Mouse (Mus musculus) small intestine, adult 2 months (tissue): ENCODE data around the gene Epha4. TPM values are rescaled to one million over a fixed set of nuclear protein-coding genes. Genes with fewer than 3 reads are reported as not detected.

Experiments used
- H3K27ac ChIP-seq: fragments of 200-500 bp; 2 replicates; pipeline ENCODE4 v1.5.1; 2012; ENCODE audit warnings: low read depth, low read length, control low read depth, inconsistent platforms; ENCODE audit not compliant: insufficient read depth
- H3K27me3 ChIP-seq: fragments of 200-500 bp; 2 replicates; pipeline ENCODE4 v1.6.1; 2012; ENCODE audit warnings: mild to moderate bottlenecking, moderate library complexity, low read length, inconsistent platforms; ENCODE audit not compliant: control insufficient read depth, insufficient read depth
- H3K36me3 ChIP-seq: fragments of 200-500 bp; 2 replicates; pipeline ENCODE4 v1.6.1; 2012; ENCODE audit warnings: mild to moderate bottlenecking, low read length, control low read depth, inconsistent platforms; ENCODE audit not compliant: control insufficient read depth, insufficient read depth
- H3K4me1 ChIP-seq: fragments of 200-500 bp; 2 replicates; pipeline ENCODE4 v1.6.1; 2012; ENCODE audit warnings: low read length, inconsistent platforms, mixed read lengths; ENCODE audit not compliant: control insufficient read depth, insufficient read depth, insufficient read length
- H3K4me3 ChIP-seq: fragments of 200-500 bp; 2 replicates; pipeline ENCODE4 v1.5.1; 2012; ENCODE audit warnings: low read depth, mild to moderate bottlenecking, control low read depth, inconsistent platforms, low read length, moderate library complexity
- CTCF ChIP-seq: fragments of 200-500 bp; IDR thresholded peaks from 2 replicates; pipeline ENCODE4 v1.5.1; 2012; ENCODE audit warnings: low read depth, mild to moderate bottlenecking, control low read depth, inconsistent platforms, low read length, moderate library complexity, mixed read lengths; ENCODE audit not compliant: insufficient replicate concordance, insufficient read length; ENCODE audit errors: extremely low read depth
- POLR2A ChIP-seq: fragments of 200-500 bp; IDR thresholded peaks from 2 replicates; pipeline ENCODE4 v1.6.1; 2012; ENCODE audit warnings: low read depth, mild to moderate bottlenecking, control low read depth, inconsistent platforms, low read length, moderate library complexity
- WGBS: fragments of 180-500 bp; shearing (Covaris S2); methylation state at CpG from one replicate; pipeline ENCODE4 v1.1.7; 2018; 5-methylcytosine and 5-hydroxymethylcytosine counted together
- polyA plus RNA-seq: library from polyadenylated mRNA; depleted of rRNA; stranded (reverse); fragments of >200 nt; gene quantifications from 2 replicates; pipeline ENCODE4 v1.2.3, GENCODE M21; 2012

The Epha4 gene
- polyA plus RNA-seq, 1 experiment, result 2.6 TPM

DNA sequence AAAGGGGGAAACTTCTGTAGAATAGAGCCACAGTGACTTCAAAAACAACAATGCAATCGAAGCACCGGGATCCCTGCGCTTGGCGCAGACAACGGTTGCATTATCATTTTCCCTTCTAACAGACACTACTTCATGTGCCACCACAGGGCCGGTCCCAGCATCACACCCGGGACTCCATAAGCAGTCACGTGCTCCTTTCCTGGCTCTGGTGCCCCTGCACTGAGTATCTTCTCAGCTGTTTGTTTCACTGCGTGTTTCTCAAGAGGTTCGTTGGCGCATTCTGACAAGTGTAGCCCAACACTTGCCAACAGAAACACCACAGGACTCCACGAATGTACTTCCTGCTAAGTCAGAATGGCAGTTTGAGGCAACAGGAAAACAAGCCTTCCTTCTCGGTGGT, 102.6 kb downstream of the Epha4 start:
- no peaks in the 10 kb centered on the region for H3K36me3 ChIP-seq
- no peak overlapping the region for H3K27ac ChIP-seq
- no peak for TF ChIP-seq CTCF
- no peak for TF ChIP-seq POLR2A
- H3K27me3 ChIP-seq, result no peaks in the 10 kb centered on the region
- H3K4me3 ChIP-seq, result no peak overlapping the region
- WGBS, result 77% methylated on average over 13 of the region's 13 CpGs
- H3K4me1 ChIP-seq, result 0 out of 2 replicates have a peak, but pooled peaks cover 2% of the 10 kb centered on the region

DNA sequence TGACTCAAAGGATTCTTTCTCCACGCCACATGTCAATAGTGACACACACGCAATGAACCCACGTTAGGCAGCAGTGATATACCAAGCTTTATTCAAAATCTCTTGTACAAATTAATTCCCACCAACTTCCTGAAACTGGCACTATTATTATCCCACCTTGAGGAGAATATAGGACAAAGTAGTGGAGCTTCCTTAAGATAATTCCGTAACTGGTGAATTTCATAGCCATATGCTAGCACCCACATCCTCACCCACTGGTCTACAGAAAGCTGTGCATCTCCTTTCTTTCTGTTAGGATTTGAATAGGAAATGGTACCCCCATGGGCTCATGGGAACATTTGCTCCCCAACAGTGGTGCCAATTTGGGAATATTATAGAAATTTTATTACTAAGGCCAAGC, 103.7 kb downstream of the Epha4 start:
- WGBS, result 96% methylated on average over 4 of the region's 4 CpGs
- H3K4me1 ChIP-seq, result 0 out of 2 replicates have a peak, but pooled peaks cover 2% of the 10 kb centered on the region
- TF ChIP-seq POLR2A (no peak), CTCF (no peak)
- no peak overlapping the region for H3K4me3 ChIP-seq
- no peak overlapping the region for H3K27ac ChIP-seq
- H3K36me3 ChIP-seq, result no peaks in the 10 kb centered on the region
- H3K27me3 ChIP-seq, result no peaks in the 10 kb centered on the region

DNA sequence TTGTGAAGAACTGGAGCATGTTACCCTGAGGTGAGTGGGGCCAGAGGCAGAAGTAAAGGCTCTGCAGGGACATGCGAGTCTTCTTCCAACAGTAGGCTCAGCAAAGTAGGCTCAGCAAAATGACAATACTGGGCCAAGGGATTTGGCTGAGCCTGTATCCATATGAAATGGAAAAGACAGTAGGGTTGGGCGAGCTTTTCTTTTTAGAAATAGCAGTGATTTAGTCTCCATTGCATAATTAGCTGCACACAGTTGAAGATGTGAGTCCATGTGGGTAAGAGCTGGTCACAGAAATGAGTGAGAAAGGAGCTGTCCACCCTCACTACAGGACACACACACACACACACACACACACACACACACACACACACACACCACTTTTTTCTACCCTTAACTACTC, 104.2 kb downstream of the Epha4 start:
- H3K27ac ChIP-seq, result no peak overlapping the region
- H3K4me3 ChIP-seq, result no peak overlapping the region
- H3K27me3 ChIP-seq, result no peaks in the 10 kb centered on the region
- no peaks in the 10 kb centered on the region for H3K36me3 ChIP-seq
- WGBS, result 88% methylated on average over 2 of the region's 2 CpGs
- TF ChIP-seq CTCF (no peak), POLR2A (no peak)
- H3K4me1 ChIP-seq, result 0 out of 2 replicates have a peak, but pooled peaks cover 2% of the 10 kb centered on the region

DNA sequence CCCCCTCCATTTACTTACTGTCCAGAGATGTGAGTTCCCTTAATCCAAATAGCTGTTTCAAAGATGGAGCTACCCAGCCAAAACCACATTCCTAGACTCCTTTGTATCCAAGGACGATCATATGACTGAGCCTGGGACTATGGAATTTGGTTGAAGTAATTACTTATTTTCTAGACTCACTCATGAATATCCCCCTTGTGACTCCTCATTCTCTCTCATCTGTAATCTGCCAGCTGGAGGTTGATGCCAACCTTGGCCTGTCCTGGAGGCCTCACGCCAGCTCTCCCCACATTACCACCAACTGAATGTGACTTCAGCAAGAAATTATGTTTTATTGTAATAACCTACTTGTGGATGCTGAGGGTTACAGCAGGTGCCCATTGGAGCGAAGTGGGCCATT, 104.7 kb downstream of the Epha4 start:
- WGBS, result 89% methylated on average over 3 of the region's 3 CpGs

DNA sequence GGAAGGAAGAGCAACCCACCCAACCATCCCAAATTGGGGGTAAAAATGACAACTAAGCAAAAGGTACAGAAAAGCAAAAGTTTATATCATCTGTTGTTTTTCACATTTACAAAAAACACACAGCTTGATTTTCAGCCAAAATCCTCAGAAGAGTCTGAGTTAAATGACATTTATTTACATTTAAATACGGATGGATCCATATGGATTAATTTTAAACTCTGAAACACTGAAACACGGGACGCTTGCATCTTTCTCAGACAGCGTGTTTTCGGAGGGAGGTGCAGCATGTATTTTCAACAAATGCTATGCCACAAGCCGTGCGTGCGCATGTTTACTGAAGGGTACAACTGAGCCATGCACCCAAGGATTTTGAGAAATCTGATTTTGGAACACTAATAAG, 105.4 kb downstream of the Epha4 start:
- Histone ChIP-seq H3K27ac (no peak overlapping the region), H3K36me3 (no peaks in the 10 kb centered on the region), H3K4me3 (no peak overlapping the region), H3K4me1 (0 out of 2 replicates have a peak, but pooled peaks cover 2% of the 10 kb centered on the region), H3K27me3 (no peaks in the 10 kb centered on the region)
- 94% methylated on average over 8 of the region's 8 CpGs for WGBS
- no peak for TF ChIP-seq POLR2A
- no peak for TF ChIP-seq CTCF

More for the DNA sequence above, 104.7 kb downstream of the Epha4 start:
- no peak overlapping the region for H3K27ac ChIP-seq
- TF ChIP-seq CTCF, result no peak
- TF ChIP-seq POLR2A, result no peak
- H3K27me3 ChIP-seq, result no peaks in the 10 kb centered on the region
- H3K36me3 ChIP-seq, result no peaks in the 10 kb centered on the region
- H3K4me3 ChIP-seq, result no peak overlapping the region
- 0 out of 2 replicates have a peak, but pooled peaks cover 2% of the 10 kb centered on the region for H3K4me1 ChIP-seq

DNA sequence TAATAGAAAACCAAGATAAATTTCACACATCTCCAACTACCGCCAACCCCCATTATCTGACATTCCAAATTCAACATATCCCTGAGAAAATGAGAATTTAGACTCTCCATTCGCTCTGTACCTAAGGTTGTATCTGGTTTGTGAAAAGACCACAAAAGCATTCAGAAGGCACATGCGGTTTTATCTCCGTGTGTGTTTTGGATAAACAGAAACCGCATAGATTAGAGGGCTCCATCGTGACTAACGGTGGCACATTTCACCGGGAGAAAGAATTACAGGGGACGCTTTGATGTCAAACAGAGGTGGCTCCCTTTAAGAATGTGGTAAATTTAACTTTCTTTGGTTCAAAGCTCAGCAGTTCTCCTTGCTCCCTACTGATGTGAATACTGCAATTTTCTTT, 107.5 kb downstream of the Epha4 start:
- no peaks in the 10 kb centered on the region for H3K36me3 ChIP-seq
- no peaks in the 10 kb centered on the region for H3K27me3 ChIP-seq
- no peak overlapping the region for H3K4me3 ChIP-seq
- TF ChIP-seq CTCF, result no peak
- no peak for TF ChIP-seq POLR2A
- no peak overlapping the region for H3K27ac ChIP-seq
- 0 out of 2 replicates have a peak, but pooled peaks cover 2% of the 10 kb centered on the region for H3K4me1 ChIP-seq
- WGBS, result 62% methylated on average over 9 of the region's 9 CpGs

DNA sequence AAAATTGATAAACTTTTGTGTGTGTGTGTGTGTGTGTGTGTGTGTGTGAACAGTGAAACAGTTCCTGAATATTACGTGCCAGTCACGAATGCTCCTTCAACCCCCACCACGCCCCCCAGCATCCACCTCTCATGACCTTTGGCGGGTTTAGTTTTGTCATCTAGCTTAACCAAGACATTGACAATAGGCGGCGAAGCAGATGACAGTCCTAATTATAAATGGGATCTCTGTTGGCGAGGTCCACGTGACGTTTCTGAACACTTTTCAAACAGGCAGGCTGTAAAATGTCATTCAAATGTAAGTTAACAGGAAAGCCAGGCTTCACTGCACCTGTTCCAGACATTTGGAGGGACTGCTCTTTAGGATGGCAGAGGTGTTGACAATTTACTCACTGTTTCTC, 108.3 kb downstream of the Epha4 start:
- no peak for TF ChIP-seq CTCF
- no peak for TF ChIP-seq POLR2A
- Histone ChIP-seq H3K4me1 (no peaks in the 10 kb centered on the region), H3K4me3 (no peak overlapping the region), H3K36me3 (no peaks in the 10 kb centered on the region), H3K27ac (no peak overlapping the region), H3K27me3 (no peaks in the 10 kb centered on the region)
- 91% methylated on average over 9 of the region's 9 CpGs for WGBS

DNA sequence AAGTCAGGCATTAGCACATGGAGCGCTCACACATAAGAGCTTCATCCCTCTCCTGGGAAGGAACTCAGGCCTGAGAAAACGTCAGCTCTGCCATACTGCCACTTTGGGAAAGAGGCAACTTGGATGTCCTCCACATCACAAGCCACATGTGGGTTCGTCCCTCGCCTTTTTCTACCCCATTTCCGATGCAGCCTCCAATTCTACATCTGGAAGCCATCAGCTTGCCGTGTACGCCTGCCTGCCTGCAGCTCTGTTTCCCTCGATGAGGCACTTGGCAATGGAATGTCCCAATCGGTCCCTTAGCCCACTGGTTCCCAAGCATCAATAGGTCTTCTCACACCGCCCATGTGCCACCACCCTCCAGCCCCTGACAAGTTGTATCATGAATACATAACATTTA, 110.4 kb downstream of the Epha4 start:
- Histone ChIP-seq H3K27me3 (no peaks in the 10 kb centered on the region), H3K36me3 (no peaks in the 10 kb centered on the region), H3K4me1 (no peaks in the 10 kb centered on the region), H3K4me3 (no peak overlapping the region), H3K27ac (no peak overlapping the region)
- 91% methylated on average over 10 of the region's 10 CpGs for WGBS
- TF ChIP-seq POLR2A, result no peak
- TF ChIP-seq CTCF, result no peak
